Mouse (Mus musculus) adrenal gland, postnatal 4 days (tissue): ENCODE data around the gene Inhbc. TPM values are rescaled to one million over a fixed set of nuclear protein-coding genes. Genes with fewer than 3 reads are reported as not detected.

Experiments
- total RNA-seq, 2 experiments: library from RNA; stranded (reverse); gene quantifications; 2 replicates each; pipeline ENCODE4 v1.2.3; 2021

Inhbc gene
- total RNA-seq, 2 experiments from 2014 or later = 5.8 TPM; not detected in 1

Other genes starting within 250 kb of the Inhbc start
- 100 to 1,000 TPM; 109 to 112 TPM for gene Os9, start 249.3 kb downstream of the Inhbc start, total RNA-seq
- gene B4galnt1, start 205.2 kb downstream of the Inhbc start, total RNA-seq = 10 to 100 TPM; 10.6 to 11.7 TPM
- gene Slc26a10, start 189.8 kb downstream of the Inhbc start, total RNA-seq = 1 to 10 TPM; 1.6 to 3.0 TPM
- gene Arhgef25, start 180.3 kb downstream of the Inhbc start, total RNA-seq = 10 to 100 TPM; 34.7 to 45.3 TPM
- gene Dtx3, start 174.7 kb downstream of the Inhbc start, total RNA-seq = 100 to 1,000 TPM; 111 to 126 TPM
- gene Pip4k2c, start 158.8 kb downstream of the Inhbc start, total RNA-seq = 10 to 100 TPM; 37.5 to 39.8 TPM
- gene Kif5a, start 107.1 kb downstream of the Inhbc start, total RNA-seq = 10 to 100 TPM; 23.5 to 28.4 TPM
- gene Dctn2, start 104.1 kb downstream of the Inhbc start, total RNA-seq = 100 to 1,000 TPM; 191 to 198 TPM
- 10 to 100 TPM; 89.7 to 92.6 TPM for gene Mbd6, start 81.4 kb downstream of the Inhbc start, total RNA-seq
- gene Mars, start 58.6 kb downstream of the Inhbc start, total RNA-seq = 10 to 100 TPM; 85.5 to 89.5 TPM
- 1 to 10 TPM; 2.9 to 4.2 TPM for gene Arhgap9, start 48.5 kb downstream of the Inhbc start, total RNA-seq
- gene Gli1, start 28.5 kb downstream of the Inhbc start, total RNA-seq = 10 to 100 TPM; 16.4 to 17.2 TPM
- 1 to 10 TPM in 1 of 2 experiments, under 1 TPM in 1; 0.06 to 2.5 TPM for gene Inhbe, start 16.0 kb downstream of the Inhbc start, total RNA-seq
- 100 to 1,000 TPM; 157 to 164 TPM for gene R3hdm2, start 9.9 kb upstream of the Inhbc start, total RNA-seq
- gene Stac3, start 131.3 kb upstream of the Inhbc start, total RNA-seq = 10 to 100 TPM in 1 of 2 experiments, 1 to 10 TPM in 1; 6.4 to 11.5 TPM
- 10 to 100 TPM; 57.2 to 71.7 TPM for gene Ndufa4l2, start 144.5 kb upstream of the Inhbc start, total RNA-seq
- 10 to 100 TPM; 66.7 to 69.4 TPM for gene Shmt2, start 152.0 kb upstream of the Inhbc start, total RNA-seq
- 10 to 100 TPM; 13.6 to 14.0 TPM for gene Nxph4, start 164.1 kb upstream of the Inhbc start, total RNA-seq